Comparison of ENCODE assay signal across 1 mouse cellular context in genomic region chr14:55660636-55661035, GRCm38 (mm10).
TF ChIP-seq lines count a peak whose summit lies in the region.

No protein-coding gene starts in this region.

TF ChIP-seq in CH12.LX, 34 proteins besides CTCF, POLR2A, EP300 and RAD21 (continued from another document):
- no peak; the same call in 1 of the 2 replicates for TF ChIP-seq MAZ (IDR thresholded peaks at IDR 0.05; ENCODE audit: low read depth, low read length)
- TF ChIP-seq KAT2A (IDR thresholded peaks at IDR 0.05; ENCODE audit: insufficient replicate concordance, low read length) = no peak
- TF ChIP-seq IRF4 (IDR thresholded peaks at IDR 0.05; ENCODE audit: low read depth, low read length) = no peak
- no peak for TF ChIP-seq USF2 (conservative IDR thresholded peaks at IDR 0.05; ENCODE audit: low read depth, low read length)
- TF ChIP-seq MAFK (IDR thresholded peaks at IDR 0.05; ENCODE audit: insufficient replicate concordance, low read length) = no peak
- peak; percentile 79 for TF ChIP-seq POLR2AphosphoS2 (IDR thresholded peaks at IDR 0.05; ENCODE audit: low read depth, low read length)
- TF ChIP-seq MYC (IDR thresholded peaks at IDR 0.05; ENCODE audit: low read depth, low read length) = no peak
TF ChIP-seq in CH12.LX: peak in this region for 2.
